Mouse (Mus musculus) neural tube, embryonic 15.5 days (tissue): ENCODE results near the gene Bri3. TPM values are rescaled to one million over a fixed set of nuclear protein-coding genes. Genes with fewer than 3 reads are reported as not detected.

Experiments used
- ATAC-seq: fragments of 200-750 bp; cut with Nextera tagmentation; 2 replicates; pipeline ENCODE4 v1.8.0; 2017; ENCODE audit warnings: mild to moderate bottlenecking, moderate TSS enrichment, moderate library complexity; ENCODE audit not compliant: low FRiP score
- H3K27ac ChIP-seq: fragments of 300-500 bp; sonication (generic); replicated peaks from 2 replicates; pipeline ENCODE4 v1.5.1; 2015; ENCODE audit warnings: mild to moderate bottlenecking, inconsistent platforms
- H3K27me3 ChIP-seq: fragments of 300-500 bp; sonication (generic); replicated peaks from 2 replicates; pipeline ENCODE4 v1.6.1; 2015; ENCODE audit warnings: inconsistent platforms
- H3K36me3 ChIP-seq: fragments of 300-500 bp; sonication (generic); 2 replicates; pipeline ENCODE4 v1.6.1; 2015; ENCODE audit warnings: inconsistent platforms
- H3K4me1 ChIP-seq: fragments of 300-500 bp; sonication (generic); 2 replicates; pipeline ENCODE4 v1.6.1; 2015; ENCODE audit warnings: inconsistent platforms
- H3K4me2 ChIP-seq: fragments of 300-500 bp; sonication (generic); 2 replicates; pipeline ENCODE4 v1.6.1; 2015; ENCODE audit warnings: inconsistent platforms, mild to moderate bottlenecking, moderate library complexity
- H3K4me3 ChIP-seq: fragments of 300-500 bp; sonication (generic); replicated peaks from 2 replicates; pipeline ENCODE4 v1.5.1; 2015; ENCODE audit warnings: mild to moderate bottlenecking, inconsistent platforms
- H3K9ac ChIP-seq: fragments of 300-500 bp; sonication (generic); replicated peaks from 2 replicates; pipeline ENCODE4 v1.6.1; 2015; ENCODE audit warnings: mild to moderate bottlenecking, inconsistent platforms
- H3K9me3 ChIP-seq: fragments of 300-500 bp; sonication (generic); replicated peaks from 2 replicates; pipeline ENCODE4 v1.6.1; 2016; ENCODE audit warnings: inconsistent platforms
- WGBS: fragments of 180-500 bp; shearing (Covaris S2); methylation state at CpG from one replicate; pipeline ENCODE4 v1.1.7; 2015; ENCODE audit warnings: mixed read lengths; 5-methylcytosine and 5-hydroxymethylcytosine counted together
- polyA plus RNA-seq: library from polyadenylated mRNA; unstranded; fragments of >200 nt; fragmentation: Nextera tagmentation; extraction: Ambion mirVana; gene quantifications from 2 replicates; pipeline ENCODE4 v1.2.1, GENCODE M21; 2015

The Bri3 gene
- polyA plus RNA-seq, 1 experiment from 2014 or later, result 106 TPM

- WGBS, result 4% methylated on average over 6 of the region's 6 CpGs
- no peaks in the 10 kb centered on the region for H3K36me3 ChIP-seq
- no peaks in the 10 kb centered on the region for H3K4me1 ChIP-seq
- H3K27me3 ChIP-seq, result no peaks in the 10 kb centered on the region
- no peak overlapping the region for H3K4me3 ChIP-seq
- H3K9ac ChIP-seq, result no peak overlapping the region
- H3K27ac ChIP-seq, result no peak overlapping the region
- no peak overlapping the region for H3K4me2 ChIP-seq
- no peak for ATAC-seq
- no peaks in the 10 kb centered on the region for H3K9me3 ChIP-seq
These were observed 126.7 kb downstream of the Bri3 start for GRCm38 (mm10) chr5:144370986-144371385.

GRCm38 (mm10) chr5:144372177-144372576 lies 127.9 kb downstream of the Bri3 start:
- H3K4me2 ChIP-seq, result no peak overlapping the region
- no peak overlapping the region for H3K27ac ChIP-seq
- no peaks in the 10 kb centered on the region for H3K27me3 ChIP-seq
- 64% methylated on average over 2 of the region's 2 CpGs for WGBS
- H3K4me1 ChIP-seq, result no peaks in the 10 kb centered on the region
- H3K4me3 ChIP-seq, result no peak overlapping the region
- no peaks in the 10 kb centered on the region for H3K36me3 ChIP-seq
- H3K9ac ChIP-seq, result no peak overlapping the region
- no peak for ATAC-seq
- no peaks in the 10 kb centered on the region for H3K9me3 ChIP-seq

GRCm38 (mm10) chr5:144372885-144373284 lies 128.6 kb downstream of the Bri3 start:
- no peaks in the 10 kb centered on the region for H3K4me1 ChIP-seq
- H3K4me2 ChIP-seq, result no peak overlapping the region
- no peaks in the 10 kb centered on the region for H3K9me3 ChIP-seq
- no peak overlapping the region for H3K9ac ChIP-seq
- no peak for ATAC-seq
- H3K27me3 ChIP-seq, result no peaks in the 10 kb centered on the region
- H3K36me3 ChIP-seq, result no peaks in the 10 kb centered on the region
- H3K4me3 ChIP-seq, result no peak overlapping the region
- no peak overlapping the region for H3K27ac ChIP-seq
- WGBS, result 88% methylated on average over 2 of the region's 2 CpGs

GRCm38 (mm10) chr5:144379431-144379830 lies 135.2 kb downstream of the Bri3 start:
- ATAC-seq, result no peak
- Histone ChIP-seq H3K9me3 (no peaks in the 10 kb centered on the region), H3K9ac (no peak overlapping the region), H3K4me2 (no peak overlapping the region), H3K27ac (no peak overlapping the region), H3K27me3 (no peaks in the 10 kb centered on the region), H3K4me1 (no peaks in the 10 kb centered on the region), H3K36me3 (no peaks in the 10 kb centered on the region), H3K4me3 (no peak overlapping the region)
- WGBS, result 93% methylated on average over 4 of the region's 4 CpGs

- Histone ChIP-seq H3K4me2 (no peak overlapping the region), H3K27ac (no peak overlapping the region), H3K9ac (no peak overlapping the region), H3K36me3 (no peaks in the 10 kb centered on the region), H3K27me3 (no peaks in the 10 kb centered on the region), H3K4me3 (no peak overlapping the region), H3K9me3 (no peaks in the 10 kb centered on the region; the same call in 1 of the 2 replicates), H3K4me1 (no peaks in the 10 kb centered on the region)
- no peak for ATAC-seq
- 94% methylated on average over 7 of the region's 7 CpGs for WGBS
These were observed 136.5 kb downstream of the Bri3 start for GRCm38 (mm10) chr5:144380689-144381088.

GRCm38 (mm10) chr5:144381782-144382181 lies 137.5 kb downstream of the Bri3 start:
- no peak overlapping the region for H3K9ac ChIP-seq
- 89% methylated on average over 3 of the region's 3 CpGs for WGBS
- H3K36me3 ChIP-seq, result no peaks in the 10 kb centered on the region
- no peaks in the 10 kb centered on the region for H3K4me1 ChIP-seq
- ATAC-seq, result no peak
- no peak overlapping the region for H3K4me3 ChIP-seq
- H3K27ac ChIP-seq, result no peak overlapping the region
- H3K9me3 ChIP-seq, result no peaks in the 10 kb centered on the region; the same call in 1 of the 2 replicates
- no peak overlapping the region for H3K4me2 ChIP-seq
- no peaks in the 10 kb centered on the region for H3K27me3 ChIP-seq

GRCm38 (mm10) chr5:144383936-144384335 lies 139.7 kb downstream of the Bri3 start:
- H3K27me3 ChIP-seq, result no peaks in the 10 kb centered on the region
- ATAC-seq, result no peak
- H3K27ac ChIP-seq, result no peak overlapping the region
- H3K4me1 ChIP-seq, result no peaks in the 10 kb centered on the region
- H3K4me2 ChIP-seq, result no peak overlapping the region
- no peak overlapping the region for H3K9ac ChIP-seq
- no peaks in the 10 kb centered on the region; the same call in 1 of the 2 replicates for H3K9me3 ChIP-seq
- H3K4me3 ChIP-seq, result no peak overlapping the region
- H3K36me3 ChIP-seq, result no peaks in the 10 kb centered on the region
- WGBS, result 66% methylated on average over 3 of the region's 3 CpGs

GRCm38 (mm10) chr5:144387851-144388250 lies 143.6 kb downstream of the Bri3 start:
- no peaks in the 10 kb centered on the region for H3K36me3 ChIP-seq
- ATAC-seq, result peak; percentile 79
- no peak overlapping the region for H3K27ac ChIP-seq
- 10% methylated on average over 6 of the region's 6 CpGs for WGBS
- no peaks in the 10 kb centered on the region for H3K27me3 ChIP-seq
- H3K4me1 ChIP-seq, result no peaks in the 10 kb centered on the region
- H3K9ac ChIP-seq, result no peak overlapping the region
- no peak overlapping the region for H3K4me3 ChIP-seq
- no peak overlapping the region for H3K4me2 ChIP-seq
- no peaks in the 10 kb centered on the region; the same call in 1 of the 2 replicates for H3K9me3 ChIP-seq

- ATAC-seq, result no peak
- 83% methylated on average over 2 of the region's 2 CpGs for WGBS
These were observed 149.9 kb downstream of the Bri3 start for GRCm38 (mm10) chr5:144394142-144394541.

GRCm38 (mm10) chr5:144397566-144397965 lies 153.3 kb downstream of the Bri3 start:
- H3K27me3 ChIP-seq, result no peaks in the 10 kb centered on the region
- 18% methylated on average over 7 of the region's 9 CpGs for WGBS
- no peak for ATAC-seq

More at GRCm38 (mm10) chr5:144394142-144394541, 149.9 kb downstream of the Bri3 start:
- Histone ChIP-seq H3K27ac (no peak overlapping the region), H3K9ac (no peak overlapping the region), H3K9me3 (0 out of 2 replicates have a peak, but pooled peaks cover 5% of the 10 kb centered on the region), H3K36me3 (no peaks in the 10 kb centered on the region), H3K4me3 (no peak overlapping the region), H3K27me3 (no peaks in the 10 kb centered on the region), H3K4me1 (peaks cover 7% of the 10 kb centered on the region), H3K4me2 (no peak overlapping the region)

GRCm38 (mm10) chr5:144400821-144401220 lies 156.6 kb downstream of the Bri3 start:
- Histone ChIP-seq H3K4me1 (peaks cover 22% of the 10 kb centered on the region), H3K27me3 (no peaks in the 10 kb centered on the region), H3K27ac (no peak overlapping the region), H3K4me2 (no peak overlapping the region), H3K4me3 (no peak overlapping the region), H3K36me3 (no peaks in the 10 kb centered on the region), H3K9ac (no peak overlapping the region), H3K9me3 (0 out of 2 replicates have a peak, but pooled peaks cover 5% of the 10 kb centered on the region)
- ATAC-seq, result no peak
- 41% methylated on average over 5 of the region's 5 CpGs for WGBS

More at GRCm38 (mm10) chr5:144397566-144397965, 153.3 kb downstream of the Bri3 start:
- Histone ChIP-seq H3K9ac (no peak overlapping the region), H3K36me3 (no peaks in the 10 kb centered on the region), H3K4me2 (no peak overlapping the region), H3K4me3 (no peak overlapping the region), H3K4me1 (peaks cover 22% of the 10 kb centered on the region), H3K27ac (peak overlapping the region; percentile 25; the same call in 1 of the 2 replicates), H3K9me3 (0 out of 2 replicates have a peak, but pooled peaks cover 5% of the 10 kb centered on the region)

GRCm38 (mm10) chr5:144406256-144406655 lies 162.0 kb downstream of the Bri3 start:
- no peak for ATAC-seq
- WGBS, result 89% methylated on average over 11 of the region's 11 CpGs

More at GRCm38 (mm10) chr5:144406256-144406655, 162.0 kb downstream of the Bri3 start:
- Histone ChIP-seq H3K4me3 (no peak overlapping the region), H3K4me1 (peaks cover 9% of the 10 kb centered on the region), H3K4me2 (no peak overlapping the region), H3K36me3 (no peaks in the 10 kb centered on the region), H3K27me3 (no peaks in the 10 kb centered on the region), H3K9me3 (no peaks in the 10 kb centered on the region), H3K9ac (no peak overlapping the region), H3K27ac (no peak overlapping the region)
